Mouse (Mus musculus) lung, embryonic 15.5 days (tissue): Measurements from ENCODE around the gene Snx11. TPM values are rescaled to one million over a fixed set of nuclear protein-coding genes. Genes with fewer than 3 reads are reported as not detected.
A peak's percentile ranks its signal among the peaks of the same experiment; 100 is the strongest.
"Not testable (repeated sequence)": the region's sequence is repeated elsewhere in the genome, so short reads cannot be mapped to it uniquely, and the experiment has no call there.

Source experiments
- ATAC-seq: fragments of 200-750 bp; cut with Nextera tagmentation; 2 replicates; pipeline ENCODE4 v1.8.0; 2017; ENCODE audit warnings: moderate number of reproducible peaks, borderline replicate concordance; ENCODE audit not compliant: low FRiP score, low TSS enrichment; ENCODE audit errors: extremely low read depth
- H3K27ac ChIP-seq: fragments of 300-500 bp; sonication (generic); 2 replicates; pipeline ENCODE4 v1.5.1; 2015; ENCODE audit warnings: moderate library complexity, mild to moderate bottlenecking, inconsistent platforms
- H3K27me3 ChIP-seq: fragments of 300-500 bp; sonication (generic); 2 replicates; pipeline ENCODE4 v1.6.1; 2015; ENCODE audit warnings: inconsistent platforms
- H3K36me3 ChIP-seq: fragments of 300-500 bp; sonication (generic); 2 replicates; pipeline ENCODE4 v1.6.1; 2015; ENCODE audit warnings: inconsistent platforms
- H3K4me1 ChIP-seq: fragments of 300-500 bp; sonication (generic); 2 replicates; pipeline ENCODE4 v1.6.1; 2015; ENCODE audit warnings: inconsistent platforms
- H3K4me2 ChIP-seq: fragments of 300-500 bp; sonication (generic); 2 replicates; pipeline ENCODE4 v1.6.1; 2015; ENCODE audit warnings: inconsistent platforms, mild to moderate bottlenecking, moderate library complexity
- H3K4me3 ChIP-seq: fragments of 300-500 bp; sonication (generic); 2 replicates; pipeline ENCODE4 v1.5.1; 2015; ENCODE audit warnings: mild to moderate bottlenecking, inconsistent platforms
- H3K9ac ChIP-seq: fragments of 300-500 bp; sonication (generic); 2 replicates; pipeline ENCODE4 v1.6.1; 2015; ENCODE audit warnings: inconsistent platforms
- H3K9me3 ChIP-seq: fragments of 300-500 bp; sonication (generic); 2 replicates; pipeline ENCODE4 v1.6.1; 2016; ENCODE audit warnings: inconsistent platforms
- WGBS: fragments of 180-500 bp; shearing (Covaris S2); methylation state at CpG from one replicate; pipeline ENCODE4 v1.1.7; 2015; 5-methylcytosine and 5-hydroxymethylcytosine counted together
- polyA plus RNA-seq: library from polyadenylated mRNA; unstranded; fragments of >200 nt; fragmentation: Nextera tagmentation; extraction: Ambion mirVana; gene quantifications from 2 replicates; pipeline ENCODE4 v1.2.1, GENCODE M21; 2015

Snx11 gene
- polyA plus RNA-seq, 1 experiment from 2014 or later, result 20.3 TPM

DNA sequence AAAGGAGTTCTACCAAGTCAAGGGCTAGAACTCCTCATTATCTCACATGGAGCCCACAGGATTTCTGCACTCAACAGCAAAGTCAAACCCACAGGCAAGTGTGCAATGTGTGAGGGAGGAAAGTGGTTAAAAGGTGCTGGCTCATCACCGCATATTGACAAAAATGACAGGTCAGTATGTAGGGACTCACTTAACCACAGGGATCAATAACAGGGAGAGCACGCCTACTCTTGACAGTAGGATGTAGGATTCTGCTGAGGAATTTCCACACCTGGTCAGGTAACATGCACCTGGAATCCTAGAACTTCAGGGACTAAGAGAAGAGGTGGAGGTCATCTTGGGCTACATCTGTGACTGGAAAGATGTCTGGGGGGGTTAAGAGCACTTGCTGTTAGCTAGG, 38.5 kb upstream of the Snx11 start:
- Histone ChIP-seq H3K4me3 (no peak overlapping the region), H3K36me3 (peaks cover 84% of the 10 kb centered on the region), H3K27me3 (no peaks in the 10 kb centered on the region), H3K9ac (no peak overlapping the region), H3K9me3 (no peaks in the 10 kb centered on the region), H3K4me2 (no peak overlapping the region), H3K4me1 (no peaks in the 10 kb centered on the region), H3K27ac (no peak overlapping the region)
- WGBS, result 98% methylated on average over 2 of the region's 2 CpGs
- no peak for ATAC-seq

- Histone ChIP-seq H3K4me1 (no peaks in the 10 kb centered on the region), H3K9me3 (no peaks in the 10 kb centered on the region), H3K36me3 (peaks cover 84% of the 10 kb centered on the region), H3K27ac (no peak overlapping the region), H3K27me3 (no peaks in the 10 kb centered on the region), H3K4me3 (no peak overlapping the region), H3K4me2 (no peak overlapping the region), H3K9ac (no peak overlapping the region)
- no peak for ATAC-seq
- WGBS, result 67% methylated on average over 2 of the region's 2 CpGs
These were observed 37.1 kb upstream of the Snx11 start for GRCm38 (mm10) chr11:96814443-96814842.

DNA sequence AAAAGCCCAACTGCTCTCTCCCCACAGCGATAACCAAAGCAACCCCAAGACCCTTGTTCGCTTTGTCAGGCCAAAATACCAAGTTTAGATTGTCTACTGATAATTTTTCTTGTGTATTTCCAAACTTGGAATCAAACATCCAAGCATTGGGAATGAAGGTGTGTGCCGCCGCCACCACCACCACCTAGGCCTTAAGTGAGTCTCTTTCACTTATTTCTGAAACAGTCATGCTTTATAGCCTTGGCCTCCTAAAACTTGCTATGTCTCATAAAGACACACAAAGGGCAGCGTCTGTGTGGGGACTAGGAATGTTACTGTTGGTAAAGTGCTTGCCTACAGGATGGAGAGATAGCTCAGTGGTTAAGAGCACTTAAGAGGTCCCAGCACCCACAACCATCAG, 36.6 kb upstream of the Snx11 start:
- ATAC-seq, result no peak
- no peaks in the 10 kb centered on the region for H3K27me3 ChIP-seq
- H3K4me2 ChIP-seq, result no peak overlapping the region
- no peaks in the 10 kb centered on the region for H3K9me3 ChIP-seq
- H3K4me3 ChIP-seq, result no peak overlapping the region
- 82% methylated on average over 5 of the region's 5 CpGs for WGBS
- H3K9ac ChIP-seq, result no peak overlapping the region
- peaks cover 84% of the 10 kb centered on the region for H3K36me3 ChIP-seq
- no peak overlapping the region for H3K27ac ChIP-seq
- H3K4me1 ChIP-seq, result no peaks in the 10 kb centered on the region

DNA sequence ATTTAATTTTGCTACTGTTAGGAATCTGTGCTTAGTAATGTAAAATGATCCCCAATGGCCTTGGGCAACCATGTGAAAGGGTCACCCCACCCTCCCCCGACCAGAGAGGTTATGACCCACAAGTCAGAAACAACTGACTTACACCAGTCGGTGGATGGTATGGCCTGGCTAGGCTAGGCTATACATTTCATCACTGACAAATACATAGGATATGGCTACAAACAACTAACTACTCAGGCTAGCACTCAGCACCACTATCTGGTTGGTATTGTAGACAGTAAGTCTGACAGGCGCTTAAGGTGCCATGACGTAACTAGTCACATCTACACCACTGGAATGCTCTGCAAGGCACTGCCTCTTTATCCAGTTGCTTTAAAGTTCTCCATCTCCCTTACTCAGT, 36.1 kb upstream of the Snx11 start:
- Histone ChIP-seq H3K27ac (no peak overlapping the region), H3K36me3 (peaks cover 84% of the 10 kb centered on the region), H3K4me3 (no peak overlapping the region), H3K9me3 (no peaks in the 10 kb centered on the region), H3K27me3 (no peaks in the 10 kb centered on the region), H3K9ac (no peak overlapping the region), H3K4me2 (no peak overlapping the region), H3K4me1 (no peaks in the 10 kb centered on the region)
- ATAC-seq, result no peak
- WGBS, result 77% methylated on average over 4 of the region's 4 CpGs

DNA sequence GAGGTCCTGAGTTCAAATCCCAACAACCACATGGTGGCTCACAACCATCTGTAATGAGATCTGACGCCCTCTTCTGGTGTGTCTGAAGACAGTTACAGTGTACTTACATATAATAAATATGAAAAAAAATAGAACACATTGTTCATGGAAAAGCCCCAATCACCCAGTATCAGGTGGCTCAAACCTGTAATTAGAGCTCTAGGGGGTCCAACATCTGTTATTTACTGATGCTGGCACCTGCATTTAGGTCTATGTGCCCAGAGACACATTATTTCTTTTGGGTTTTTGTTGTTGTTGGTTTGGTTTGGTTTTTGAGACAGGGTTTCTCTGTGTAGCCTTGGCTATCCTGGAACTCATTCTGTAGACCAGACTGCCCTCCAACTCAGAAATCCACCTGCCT, 33.8 kb upstream of the Snx11 start:
- not testable (repeated sequence) for H3K4me1 ChIP-seq, H3K4me3 ChIP-seq, H3K9me3 ChIP-seq, ATAC-seq, H3K4me2 ChIP-seq, H3K9ac ChIP-seq, H3K27ac ChIP-seq, H3K27me3 ChIP-seq
- 84% methylated on average over 1 of the region's 1 CpGs for WGBS
- H3K36me3 ChIP-seq, result peaks cover 80% of the 10 kb centered on the region

GRCm38 (mm10) chr11:96809562-96810235, 32.3 kb upstream of the Snx11 start:
- Histone ChIP-seq H3K27me3 (no peaks in the 10 kb centered on the region), H3K9ac (no peak overlapping the region), H3K4me2 (no peak overlapping the region), H3K9me3 (no peaks in the 10 kb centered on the region), H3K27ac (no peak overlapping the region), H3K4me3 (no peak overlapping the region), H3K4me1 (no peaks in the 10 kb centered on the region), H3K36me3 (peaks cover 83% of the 10 kb centered on the region)
- 82% methylated on average over 6 of the region's 6 CpGs for WGBS
- ATAC-seq, result no peak

- ATAC-seq, result no peak
- no peak overlapping the region for H3K4me2 ChIP-seq
- H3K4me3 ChIP-seq, result no peak overlapping the region
- H3K36me3 ChIP-seq, result peaks cover 95% of the 10 kb centered on the region
- no peaks in the 10 kb centered on the region for H3K27me3 ChIP-seq
- 30% methylated on average over 1 of the region's 1 CpGs for WGBS
- H3K9ac ChIP-seq, result no peak overlapping the region
- H3K9me3 ChIP-seq, result no peaks in the 10 kb centered on the region
- H3K27ac ChIP-seq, result no peak overlapping the region
- H3K4me1 ChIP-seq, result no peaks in the 10 kb centered on the region
These were observed 30.7 kb upstream of the Snx11 start for GRCm38 (mm10) chr11:96808066-96808465.

- no peak overlapping the region for H3K4me3 ChIP-seq
- H3K4me1 ChIP-seq, result no peaks in the 10 kb centered on the region
- peaks cover 94% of the 10 kb centered on the region for H3K36me3 ChIP-seq
- H3K9ac ChIP-seq, result no peak overlapping the region
- H3K27ac ChIP-seq, result no peak overlapping the region
- ATAC-seq, result no peak
- H3K27me3 ChIP-seq, result no peaks in the 10 kb centered on the region
- H3K9me3 ChIP-seq, result no peaks in the 10 kb centered on the region
- 90% methylated on average over 5 of the region's 5 CpGs for WGBS
- H3K4me2 ChIP-seq, result no peak overlapping the region
These were observed 28.2 kb upstream of the Snx11 start for GRCm38 (mm10) chr11:96805606-96806005.

DNA sequence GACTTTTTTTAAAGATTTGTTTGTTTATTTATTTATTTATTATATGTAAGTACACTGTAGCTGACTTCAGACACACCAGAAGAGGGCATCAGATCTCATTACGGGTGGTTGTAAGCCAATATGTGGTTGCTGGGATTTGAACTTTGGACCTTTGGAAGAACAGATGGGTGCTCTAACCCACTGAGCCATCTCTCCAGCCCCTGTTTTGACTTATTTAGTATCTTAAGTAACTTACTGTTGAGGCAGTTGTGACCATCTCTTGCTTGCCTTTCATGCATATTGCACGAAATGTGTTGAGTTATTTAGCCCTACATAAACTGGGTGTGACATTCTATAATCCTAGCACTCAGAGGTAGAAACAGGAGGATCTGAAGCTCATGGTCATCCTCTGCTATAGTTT, 22.2 kb upstream of the Snx11 start:
- H3K36me3 ChIP-seq, result peaks cover 64% of the 10 kb centered on the region
- no peak overlapping the region for H3K9ac ChIP-seq
- no peak for ATAC-seq
- no peak overlapping the region for H3K4me2 ChIP-seq
- no peaks in the 10 kb centered on the region for H3K4me1 ChIP-seq
- no peak overlapping the region for H3K27ac ChIP-seq
- H3K9me3 ChIP-seq, result no peaks in the 10 kb centered on the region
- no peak overlapping the region for H3K4me3 ChIP-seq
- H3K27me3 ChIP-seq, result no peaks in the 10 kb centered on the region
- 79% methylated on average over 2 of the region's 2 CpGs for WGBS

- no peaks in the 10 kb centered on the region for H3K27me3 ChIP-seq
- no peak overlapping the region for H3K27ac ChIP-seq
- no peak for ATAC-seq
- no peak overlapping the region for H3K9ac ChIP-seq
- no peak overlapping the region for H3K4me2 ChIP-seq
- peaks cover 36% of the 10 kb centered on the region for H3K36me3 ChIP-seq
- H3K4me3 ChIP-seq, result no peak overlapping the region
- WGBS, result 54% methylated on average over 1 of the region's 1 CpGs
- no peaks in the 10 kb centered on the region for H3K9me3 ChIP-seq
- H3K4me1 ChIP-seq, result peaks cover 4% of the 10 kb centered on the region; the same call in 1 of the 2 replicates
These were observed 19.2 kb upstream of the Snx11 start for GRCm38 (mm10) chr11:96796586-96796985.

GRCm38 (mm10) chr11:96796081-96796480, 18.7 kb upstream of the Snx11 start:
- Histone ChIP-seq H3K4me2 (no peak overlapping the region), H3K27ac (no peak overlapping the region), H3K9ac (no peak overlapping the region), H3K36me3 (peaks cover 31% of the 10 kb centered on the region), H3K4me3 (no peak overlapping the region), H3K27me3 (no peaks in the 10 kb centered on the region), H3K9me3 (no peaks in the 10 kb centered on the region), H3K4me1 (peaks cover 9% of the 10 kb centered on the region)
- 97% methylated on average over 2 of the region's 2 CpGs for WGBS
- ATAC-seq, result no peak

GRCm38 (mm10) chr11:96795491-96795890, 18.1 kb upstream of the Snx11 start:
- H3K27me3 ChIP-seq, result no peaks in the 10 kb centered on the region
- H3K9me3 ChIP-seq, result no peaks in the 10 kb centered on the region
- ATAC-seq, result no peak
- H3K27ac ChIP-seq, result no peak overlapping the region
- H3K4me1 ChIP-seq, result peaks cover 15% of the 10 kb centered on the region
- H3K4me3 ChIP-seq, result no peak overlapping the region
- H3K4me2 ChIP-seq, result no peak overlapping the region
- WGBS, result 90% methylated on average over 13 of the region's 13 CpGs
- no peak overlapping the region for H3K9ac ChIP-seq
- peaks cover 25% of the 10 kb centered on the region; the same call in 1 of the 2 replicates for H3K36me3 ChIP-seq

- WGBS, result 6% methylated on average over 1 of the region's 1 CpGs
- H3K4me1 ChIP-seq, result peaks cover 21% of the 10 kb centered on the region
These were observed 13.3 kb upstream of the Snx11 start for GRCm38 (mm10) chr11:96790681-96791080.

More at GRCm38 (mm10) chr11:96790681-96791080, 13.3 kb upstream of the Snx11 start:
- Histone ChIP-seq H3K9ac (0 out of 2 replicates have a peak overlapping the region, but pooled peaks have one; percentile 11), H3K4me3 (peak overlapping the region; percentile 99), H3K4me2 (peak overlapping the region; percentile 67), H3K9me3 (no peaks in the 10 kb centered on the region), H3K36me3 (peaks cover 5% of the 10 kb centered on the region; the same call in 1 of the 2 replicates), H3K27me3 (no peaks in the 10 kb centered on the region), H3K27ac (no peak overlapping the region)
- ATAC-seq, result no peak
